Mouse (Mus musculus) kidney, embryonic 16.5 days (tissue): Measurements from ENCODE around the gene Pros1. TPM values are rescaled to one million over a fixed set of nuclear protein-coding genes. Genes with fewer than 3 reads are reported as not detected.

Experiments used
- ATAC-seq: fragments of 200-750 bp; cut with Nextera tagmentation; 2 replicates; pipeline ENCODE4 v1.8.0; 2017; ENCODE audit warnings: moderate TSS enrichment; ENCODE audit not compliant: low FRiP score, low TSS enrichment
- H3K27ac ChIP-seq: fragments of 300-500 bp; sonication (generic); 2 replicates; pipeline ENCODE4 v1.5.1; 2014; ENCODE audit warnings: low read length
- H3K27me3 ChIP-seq: fragments of 300-500 bp; sonication (generic); 2 replicates; pipeline ENCODE4 v1.6.1; 2014; ENCODE audit warnings: low read length, control low read depth, mixed read lengths; ENCODE audit not compliant: insufficient read depth
- H3K36me3 ChIP-seq: fragments of 300-500 bp; sonication (generic); 2 replicates; pipeline ENCODE4 v1.6.1; 2014; ENCODE audit warnings: low read length, control low read depth, mixed read lengths; ENCODE audit not compliant: insufficient read depth
- H3K4me1 ChIP-seq: fragments of 300-500 bp; sonication (generic); 2 replicates; pipeline ENCODE4 v1.6.1; 2014; ENCODE audit warnings: low read length, control low read depth, mixed read lengths; ENCODE audit not compliant: insufficient read depth
- H3K4me2 ChIP-seq: fragments of 300-500 bp; sonication (generic); replicated peaks from 2 replicates; pipeline ENCODE4 v1.6.1; 2014; ENCODE audit warnings: low read depth, low read length
- H3K4me3 ChIP-seq: fragments of 300-500 bp; sonication (generic); 2 replicates; pipeline ENCODE4 v1.5.1; 2014; ENCODE audit warnings: mild to moderate bottlenecking, low read length
- H3K9ac ChIP-seq: fragments of 300-500 bp; sonication (generic); replicated peaks from 2 replicates; pipeline ENCODE4 v1.6.1; 2014; ENCODE audit warnings: low read length
- H3K9me3 ChIP-seq: fragments of 300-500 bp; sonication (generic); 2 replicates; pipeline ENCODE4 v1.6.1; 2016; ENCODE audit warnings: low read length, control low read depth
- WGBS: fragments of 180-500 bp; shearing (Covaris S2); extraction: QIAGEN DNeasy Blood & Tissue Kit; methylation state at CpG from one replicate; pipeline ENCODE4 v1.1.7; 2014; 5-methylcytosine and 5-hydroxymethylcytosine counted together
- polyA plus RNA-seq: library from polyadenylated mRNA; unstranded; fragments of >200 nt; fragmentation: Nextera tagmentation; extraction: Ambion mirVana; gene quantifications from 2 replicates; pipeline ENCODE4 v1.2.1, GENCODE M21; 2015

Pros1 gene
- polyA plus RNA-seq, 1 experiment from 2014 or later, result 37.9 TPM

DNA sequence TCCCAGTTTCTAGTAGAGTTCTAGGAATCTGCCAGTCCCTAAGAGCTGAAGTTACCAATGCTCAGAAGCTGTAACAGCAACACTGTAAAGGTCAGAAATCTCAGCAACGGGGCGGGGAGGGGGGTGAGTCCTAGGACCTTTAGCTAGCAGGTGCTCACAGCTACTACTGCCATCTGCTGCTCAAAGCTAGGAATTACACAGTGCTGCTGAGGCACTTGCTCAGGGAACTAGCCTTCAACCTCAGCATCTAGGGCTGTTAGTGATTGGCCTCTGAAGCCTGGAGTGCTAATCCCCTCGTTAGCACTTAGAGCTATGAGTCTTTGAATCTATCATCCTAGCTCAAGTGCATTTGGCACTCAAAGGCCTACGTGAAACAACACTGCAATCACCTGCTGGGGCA, 21.6 kb upstream of the Pros1 start:
- H3K4me1 ChIP-seq, result no peaks in the 10 kb centered on the region
- H3K36me3 ChIP-seq, result no peaks in the 10 kb centered on the region
- H3K4me2 ChIP-seq, result no peak overlapping the region
- H3K9me3 ChIP-seq, result no peaks in the 10 kb centered on the region
- no peak overlapping the region for H3K9ac ChIP-seq
- H3K27me3 ChIP-seq, result no peaks in the 10 kb centered on the region
- WGBS, result 15% methylated on average over 4 of the region's 4 CpGs
- ATAC-seq, result peak; percentile 69; the same call in 1 of the 2 replicates
- H3K27ac ChIP-seq, result no peak overlapping the region
- H3K4me3 ChIP-seq, result no peak overlapping the region

DNA sequence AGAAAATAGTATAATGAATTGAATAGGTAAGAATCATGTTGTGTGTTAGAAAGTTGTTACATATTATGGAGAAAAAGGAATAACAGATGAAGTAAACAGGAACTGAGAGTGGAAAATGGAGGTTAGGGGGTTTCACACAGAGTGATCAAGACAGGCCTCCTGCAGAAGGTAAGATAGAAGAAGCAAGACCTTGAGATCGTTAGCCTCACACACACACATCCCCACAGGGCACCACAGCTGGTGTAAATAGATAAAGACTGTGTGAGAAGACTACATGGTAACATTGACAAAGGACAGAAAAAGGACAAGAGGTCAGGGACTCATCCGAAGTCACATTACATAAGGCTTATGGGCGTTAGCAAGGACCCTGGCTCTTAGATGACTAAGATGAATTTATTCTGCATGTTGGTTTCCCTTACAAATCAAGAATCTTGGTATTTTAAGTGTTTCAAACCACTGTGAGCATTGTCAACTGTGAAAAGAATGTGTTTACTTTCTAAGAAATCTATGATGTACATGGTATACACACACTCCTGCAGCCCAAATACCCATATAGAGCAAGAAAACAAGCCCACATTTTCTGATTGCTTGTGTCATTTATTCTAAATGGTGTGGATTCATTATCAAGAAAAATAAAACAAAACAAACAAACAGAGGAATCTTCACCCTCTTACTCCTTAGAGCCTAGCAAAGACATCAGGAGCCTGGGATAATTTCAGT, 19.9 kb upstream of the Pros1 start:
- no peaks in the 10 kb centered on the region for H3K27me3 ChIP-seq
- H3K9me3 ChIP-seq, result no peaks in the 10 kb centered on the region
- H3K36me3 ChIP-seq, result no peaks in the 10 kb centered on the region
- no peak overlapping the region for H3K9ac ChIP-seq
- H3K4me1 ChIP-seq, result peaks cover 5% of the 10 kb centered on the region; the same call in 1 of the 2 replicates
- ATAC-seq, result no peak
- no peak overlapping the region for H3K27ac ChIP-seq
- H3K4me2 ChIP-seq, result no peak overlapping the region
- 81% methylated on average over 3 of the region's 3 CpGs for WGBS
- no peak overlapping the region for H3K4me3 ChIP-seq

DNA sequence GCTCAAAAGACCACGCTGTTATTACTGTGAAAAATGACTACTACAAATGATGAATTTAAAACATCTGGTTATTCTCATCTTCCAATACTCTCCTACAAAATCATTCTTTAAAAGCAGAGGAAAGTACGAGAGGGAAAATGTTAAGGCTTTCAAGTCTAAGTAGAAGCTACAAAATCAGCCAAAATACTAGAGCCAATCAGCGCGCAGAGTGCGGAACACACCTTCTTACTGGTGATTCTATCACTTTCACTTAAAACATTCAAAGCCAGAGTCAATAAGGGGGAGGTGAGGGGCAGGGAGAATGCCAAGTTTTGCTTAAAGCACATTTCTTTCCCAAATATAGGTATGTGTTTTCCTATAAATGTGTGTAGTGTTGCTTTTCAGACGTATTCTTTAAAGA, 8.8 kb upstream of the Pros1 start:
- WGBS, result 82% methylated on average over 6 of the region's 6 CpGs
- no peak overlapping the region for H3K4me3 ChIP-seq
- ATAC-seq, result no peak

DNA sequence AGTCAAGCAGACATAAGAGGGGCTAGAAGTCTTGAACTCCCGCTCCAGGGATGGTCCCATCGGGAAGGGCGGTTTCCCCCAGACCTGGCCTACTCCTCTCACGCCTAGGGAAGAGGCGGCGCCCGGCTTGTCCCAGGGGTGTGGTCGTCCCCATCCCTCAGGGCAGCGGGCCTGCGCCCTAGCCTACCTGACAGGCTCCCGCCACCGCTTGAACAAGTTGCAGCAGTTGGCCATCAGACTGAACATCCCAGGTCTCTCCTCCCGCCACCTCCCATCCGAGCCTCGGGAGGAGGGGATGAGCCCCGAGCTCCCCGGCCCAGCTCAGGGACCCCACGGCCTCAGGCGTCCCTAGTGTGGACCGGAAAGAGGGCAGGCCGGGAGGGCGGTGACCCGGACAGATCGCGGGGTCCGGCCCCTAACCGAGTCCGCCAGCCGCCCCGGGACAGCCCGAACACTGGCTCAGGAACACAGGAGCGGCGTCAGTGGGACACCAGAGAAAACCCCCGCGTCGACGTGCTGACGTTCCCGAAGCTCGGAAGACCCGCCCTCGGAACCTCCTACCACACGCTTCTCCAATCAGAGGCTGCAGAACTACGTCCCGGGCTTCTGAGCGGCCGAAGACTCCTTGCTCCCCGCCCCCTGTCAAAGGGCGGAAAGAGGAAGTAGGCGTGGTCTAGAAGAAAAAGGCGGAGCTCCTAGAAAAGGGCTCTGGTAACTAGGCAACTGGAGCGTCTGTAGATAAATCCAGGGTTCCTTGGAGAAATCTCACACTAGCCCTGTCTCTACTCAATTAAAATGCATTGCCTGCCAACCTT, 7.4 kb upstream of the Pros1 start, which contains the start of gene Arl13b:
Gene Arl13b, minus strand, starts transcription at position 543 of the 815 bp plus-strand sequence.
- H3K4me1 ChIP-seq, result no peaks in the 10 kb centered on the region
- no peaks in the 10 kb centered on the region for H3K9me3 ChIP-seq
- ATAC-seq, result peak; percentile 100
- peak within 1 kb of the TSS; percentile 50 for H3K27ac ChIP-seq
- peak within 1 kb of the TSS; percentile 83 for H3K9ac ChIP-seq
- no peaks in the 10 kb centered on the region for H3K36me3 ChIP-seq
- 0% methylated on average over 52 of the region's 52 CpGs for WGBS
- H3K27me3 ChIP-seq, result no peaks in the 10 kb centered on the region
- peak within 1 kb of the TSS; percentile 68 for H3K4me2 ChIP-seq
- peak within 1 kb of the TSS; percentile 87 for H3K4me3 ChIP-seq

More for the DNA sequence above, 8.8 kb upstream of the Pros1 start:
- H3K9ac ChIP-seq, result no peak overlapping the region
- no peaks in the 10 kb centered on the region for H3K4me1 ChIP-seq
- no peak overlapping the region for H3K4me2 ChIP-seq
- no peaks in the 10 kb centered on the region for H3K9me3 ChIP-seq
- H3K27me3 ChIP-seq, result no peaks in the 10 kb centered on the region
- no peak overlapping the region for H3K27ac ChIP-seq
- no peaks in the 10 kb centered on the region for H3K36me3 ChIP-seq

DNA sequence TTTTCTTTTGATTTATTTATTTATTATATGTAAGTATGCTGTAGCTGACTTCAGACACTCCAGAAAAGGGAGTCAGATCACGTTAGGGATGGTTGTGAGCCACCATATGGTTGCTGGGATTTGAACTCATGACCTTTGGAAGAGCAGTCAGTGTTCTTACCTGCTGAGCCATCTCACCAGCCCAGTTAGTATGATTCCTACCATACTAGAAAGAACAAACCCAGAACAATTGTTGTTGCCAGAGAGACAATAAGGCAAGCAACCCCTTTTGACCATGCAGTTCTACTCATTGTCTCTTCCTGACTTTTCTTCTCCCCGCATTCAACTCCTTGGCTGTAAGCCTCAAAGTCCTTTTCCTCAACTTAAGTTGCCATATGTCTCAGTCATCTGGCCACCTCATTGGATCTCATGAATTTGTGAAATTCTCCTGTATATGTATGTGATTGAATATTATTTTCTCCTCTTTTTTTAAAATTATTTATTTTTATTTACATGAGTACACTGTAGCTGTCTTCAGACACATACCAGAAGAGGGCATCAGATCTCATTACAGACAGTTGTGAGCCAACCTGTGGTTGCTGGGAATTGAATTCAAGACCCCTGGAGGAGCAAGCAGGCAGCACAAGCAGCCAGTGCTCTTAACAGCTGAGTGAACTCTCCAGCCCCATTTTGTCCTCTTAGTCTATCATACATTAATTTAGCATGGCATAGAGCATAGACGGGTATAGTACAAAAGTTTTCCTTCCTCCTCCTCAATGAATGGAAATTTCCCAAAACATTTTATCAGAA, 1.4 kb upstream of the Pros1 start:
- Histone ChIP-seq H3K4me2 (no peak overlapping the region), H3K27ac (no peak overlapping the region), H3K27me3 (no peaks in the 10 kb centered on the region), H3K9ac (no peak overlapping the region), H3K36me3 (no peaks in the 10 kb centered on the region), H3K4me3 (no peak overlapping the region), H3K4me1 (peaks cover 2% of the 10 kb centered on the region; the same call in 1 of the 2 replicates), H3K9me3 (no peaks in the 10 kb centered on the region)
- no peak for ATAC-seq
- WGBS, result 84% methylated on average over 3 of the region's 3 CpGs

DNA sequence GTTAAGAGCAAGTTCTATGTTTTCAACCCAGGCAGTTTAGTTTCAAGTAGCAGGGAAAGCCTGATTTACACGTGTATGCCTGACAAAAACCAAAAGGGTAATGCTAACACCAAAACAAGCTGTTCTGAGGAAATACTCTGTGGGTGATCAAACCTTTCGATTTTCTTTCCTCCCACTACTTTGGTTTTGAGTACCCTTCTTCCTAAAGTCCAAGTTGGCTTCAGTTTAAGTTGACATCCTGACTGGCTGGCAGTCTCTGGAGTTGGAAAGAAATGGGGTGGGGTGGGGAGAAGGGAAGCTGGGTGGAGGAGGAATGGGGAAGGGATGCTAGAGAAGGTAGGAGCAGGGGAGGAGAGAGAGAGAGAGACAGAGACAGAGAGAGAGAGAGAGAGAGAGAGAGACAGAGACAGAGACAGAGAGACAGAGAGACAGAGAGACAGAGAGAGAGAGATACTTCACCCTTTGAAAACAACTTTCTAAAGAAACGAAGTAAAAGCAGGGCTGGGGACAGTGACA, 438 bp upstream of the Pros1 start:
- peak; percentile 61 for ATAC-seq
- peaks cover 2% of the 10 kb centered on the region; the same call in 1 of the 2 replicates for H3K4me1 ChIP-seq
- H3K9me3 ChIP-seq, result no peaks in the 10 kb centered on the region
- peak overlapping the region; percentile 90 for H3K4me2 ChIP-seq
- H3K9ac ChIP-seq, result peak overlapping the region; percentile 83
- H3K27ac ChIP-seq, result no peak overlapping the region; the same call in 1 of the 2 replicates
- H3K27me3 ChIP-seq, result no peaks in the 10 kb centered on the region
- WGBS, result 23% methylated on average over 3 of the region's 3 CpGs
- H3K4me3 ChIP-seq, result peak overlapping the region; percentile 69
- H3K36me3 ChIP-seq, result no peaks in the 10 kb centered on the region

DNA sequence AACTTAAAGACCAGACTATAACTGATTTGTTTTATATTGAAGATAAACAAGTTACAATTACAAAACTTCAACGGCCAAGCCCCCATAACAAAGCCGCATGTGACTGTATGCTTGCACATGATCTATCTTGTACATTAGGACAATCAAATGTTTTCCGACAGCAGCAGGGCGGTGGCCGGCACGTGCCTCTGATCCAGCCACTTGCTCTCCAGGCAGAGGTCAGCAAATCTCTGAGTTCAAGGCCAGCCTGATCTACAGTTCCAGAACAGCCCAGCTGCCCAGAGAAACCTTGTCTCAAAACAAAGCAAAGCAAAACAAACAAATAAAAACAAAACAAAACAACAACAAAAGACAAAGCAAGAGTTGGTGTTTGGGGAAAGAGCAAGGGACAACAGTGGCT, 1.3 kb downstream of the Pros1 start:
- no peak for ATAC-seq
- Histone ChIP-seq H3K9ac (no peak overlapping the region), H3K36me3 (no peaks in the 10 kb centered on the region), H3K9me3 (no peaks in the 10 kb centered on the region), H3K4me1 (peaks cover 2% of the 10 kb centered on the region; the same call in 1 of the 2 replicates), H3K4me3 (no peak overlapping the region), H3K4me2 (no peak overlapping the region), H3K27ac (no peak overlapping the region), H3K27me3 (no peaks in the 10 kb centered on the region)
- WGBS, result 73% methylated on average over 6 of the region's 6 CpGs

DNA sequence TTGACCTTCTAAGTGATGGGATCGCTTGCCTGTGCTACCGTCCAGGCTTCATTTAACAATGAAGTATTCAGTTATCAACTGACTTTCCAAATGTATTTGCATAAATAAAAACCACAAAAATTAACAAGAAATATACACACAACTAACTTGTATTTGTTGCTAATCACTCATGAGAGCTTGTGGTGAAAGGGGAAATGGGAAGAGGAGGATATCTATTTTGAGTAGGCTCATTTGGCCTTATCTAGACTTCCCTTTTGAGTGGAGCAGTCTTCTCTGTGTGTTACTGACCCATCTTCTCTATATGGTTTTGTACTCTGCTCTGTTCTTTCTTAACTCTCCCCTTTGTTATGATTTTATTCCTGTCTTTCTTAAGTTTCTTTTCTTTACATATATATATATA, 2.2 kb downstream of the Pros1 start:
- Histone ChIP-seq H3K9ac (no peak overlapping the region), H3K4me3 (no peak overlapping the region), H3K4me2 (no peak overlapping the region), H3K36me3 (no peaks in the 10 kb centered on the region), H3K27me3 (no peaks in the 10 kb centered on the region), H3K4me1 (peaks cover 2% of the 10 kb centered on the region; the same call in 1 of the 2 replicates), H3K27ac (no peak overlapping the region), H3K9me3 (no peaks in the 10 kb centered on the region)
- 95% methylated on average over 2 of the region's 2 CpGs for WGBS
- ATAC-seq, result no peak

DNA sequence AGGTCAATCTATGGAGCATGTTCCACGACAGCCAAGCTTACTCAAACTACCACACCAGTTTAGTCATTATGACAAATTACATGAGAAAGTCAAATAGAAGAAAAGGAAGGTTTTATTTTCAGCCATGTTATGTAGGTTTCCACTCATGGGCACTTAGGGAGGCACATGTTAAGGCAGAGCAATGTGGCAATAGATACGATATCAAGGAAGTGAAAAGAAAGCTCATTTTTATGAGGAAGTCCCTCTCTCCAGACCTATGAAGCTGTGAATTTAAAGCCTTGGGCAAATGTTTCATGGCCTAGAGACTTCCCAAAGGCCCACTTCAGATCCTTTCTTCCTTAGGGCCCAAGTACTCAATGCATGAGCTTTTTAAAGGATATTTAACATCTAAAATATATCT, 3.4 kb downstream of the Pros1 start:
- peaks cover 2% of the 10 kb centered on the region; the same call in 1 of the 2 replicates for H3K4me1 ChIP-seq

More for the DNA sequence above, 3.4 kb downstream of the Pros1 start:
- no peak overlapping the region for H3K27ac ChIP-seq
- 82% methylated on average over 2 of the region's 2 CpGs for WGBS
- no peaks in the 10 kb centered on the region for H3K36me3 ChIP-seq
- no peaks in the 10 kb centered on the region for H3K9me3 ChIP-seq
- H3K4me2 ChIP-seq, result no peak overlapping the region
- no peak for ATAC-seq
- H3K9ac ChIP-seq, result no peak overlapping the region
- no peaks in the 10 kb centered on the region for H3K27me3 ChIP-seq
- H3K4me3 ChIP-seq, result no peak overlapping the region
